Mouse (Mus musculus): Measurements from ENCODE around the gene Nfkb1. TPM values are rescaled to one million over a fixed set of nuclear protein-coding genes. Genes with fewer than 3 reads are reported as not detected.

Nfkb1 gene
- polyA plus RNA-seq, 2 experiments from 2014 or later, result 96.6 to 101 TPM

GRCm38 (mm10) chr3:135667084-135667483 is 24.3 kb downstream of the Nfkb1 start:
- no peak for ATAC-seq

GRCm38 (mm10) chr3:135665777-135666259 is 25.5 kb downstream of the Nfkb1 start:
- peak; percentile 83 for ATAC-seq

DNA sequence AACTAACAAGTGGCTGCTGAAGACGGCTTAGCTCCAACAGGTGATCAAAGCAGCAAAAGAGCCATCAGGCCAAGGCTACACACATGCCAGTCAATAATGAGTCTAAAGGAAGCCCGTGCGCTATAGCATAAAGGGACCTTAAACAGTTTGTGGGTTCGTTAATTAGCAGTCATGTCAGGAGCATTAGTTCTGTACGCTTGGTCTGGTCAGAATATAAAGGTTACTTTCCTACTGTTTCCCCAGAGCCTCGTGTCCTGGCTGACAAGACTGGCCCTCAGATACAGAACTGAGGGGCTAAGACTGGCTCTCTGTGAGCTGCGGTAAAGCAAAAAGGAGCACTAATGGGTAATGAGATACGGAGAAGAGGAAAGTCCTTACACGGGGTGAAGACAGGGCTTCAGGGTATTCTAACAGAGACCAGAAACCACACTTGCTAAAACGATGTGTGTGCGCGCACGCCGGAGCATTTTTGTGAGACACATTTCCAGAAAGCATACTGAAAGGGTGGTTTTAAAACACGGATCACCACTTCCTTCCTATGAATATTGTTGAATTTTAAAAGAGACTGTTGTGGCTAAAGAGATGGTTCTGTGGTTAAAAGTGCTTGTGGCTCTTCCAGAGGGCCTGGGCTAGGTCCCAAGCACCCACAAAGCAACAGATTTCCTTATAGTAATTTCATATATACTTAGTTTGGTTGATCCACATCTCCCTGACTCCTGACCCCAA is 29.0 kb downstream of the Nfkb1 start:
- peak; percentile 9 for ATAC-seq

- no peak for ATAC-seq
These were observed 29.6 kb downstream of the Nfkb1 start for GRCm38 (mm10) chr3:135661707-135662106.

DNA sequence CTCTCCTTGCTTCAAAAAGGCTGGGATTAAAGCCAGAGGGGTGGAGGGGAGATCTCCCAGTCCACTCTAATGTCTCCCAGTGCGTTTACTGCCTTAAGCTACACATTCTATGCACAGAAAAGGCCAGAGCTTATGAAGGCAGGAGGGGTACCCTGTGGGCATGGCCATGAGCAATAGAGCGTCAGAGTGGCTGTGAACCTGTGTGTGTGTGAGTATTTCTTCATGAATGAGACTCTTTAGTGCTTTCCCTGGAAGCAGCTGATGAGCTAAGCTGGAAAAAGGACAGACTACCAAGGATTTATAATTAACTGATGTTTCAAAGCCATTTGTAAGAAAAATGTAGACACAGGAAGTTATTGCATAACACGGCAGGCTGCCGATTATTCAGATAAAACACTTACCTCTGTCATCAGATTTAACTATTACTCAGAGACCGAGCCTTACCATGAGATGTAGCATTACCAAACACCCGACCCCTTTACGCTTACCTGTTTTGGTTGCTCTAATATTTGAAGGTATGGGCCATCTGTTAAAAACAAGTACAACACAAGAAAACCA is 32.7 kb downstream of the Nfkb1 start:
- ATAC-seq, result no peak

GRCm38 (mm10) chr3:135656156-135656555 is 35.2 kb downstream of the Nfkb1 start:
- ATAC-seq, result no peak

GRCm38 (mm10) chr3:135650773-135651555 is 40.4 kb downstream of the Nfkb1 start:
- ATAC-seq, result no peak

GRCm38 (mm10) chr3:135649809-135650208 is 41.5 kb downstream of the Nfkb1 start:
- ATAC-seq, result no peak

GRCm38 (mm10) chr3:135648501-135648900 is 42.8 kb downstream of the Nfkb1 start:
- ATAC-seq, result no peak

GRCm38 (mm10) chr3:135646622-135647021 is 44.7 kb downstream of the Nfkb1 start:
- no peak for ATAC-seq

- no peak for ATAC-seq
These were observed 46.4 kb downstream of the Nfkb1 start for GRCm38 (mm10) chr3:135644971-135645370.

DNA sequence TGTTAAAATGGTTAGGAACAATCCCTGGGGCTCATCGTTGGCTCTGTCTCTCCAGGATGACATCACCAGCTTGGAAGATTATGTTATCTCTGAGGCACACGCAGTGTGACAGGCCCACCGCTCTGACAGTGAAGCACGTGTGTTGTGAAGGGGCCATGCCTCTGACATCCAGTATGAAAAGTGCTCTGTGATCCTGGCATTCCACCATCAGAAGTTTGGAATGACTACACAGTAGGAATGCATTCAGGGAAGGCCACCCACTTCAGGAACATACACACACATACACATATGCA is 49.8 kb downstream of the Nfkb1 start:
- ATAC-seq, result no peak

GRCm38 (mm10) chr3:135640856-135641622 is 50.3 kb downstream of the Nfkb1 start:
- ATAC-seq, result no peak

- ATAC-seq, result peak; percentile 44
These were observed 51.1 kb downstream of the Nfkb1 start for GRCm38 (mm10) chr3:135640203-135640602.

GRCm38 (mm10) chr3:135637592-135637991 is 53.8 kb downstream of the Nfkb1 start:
- no peak for ATAC-seq

DNA sequence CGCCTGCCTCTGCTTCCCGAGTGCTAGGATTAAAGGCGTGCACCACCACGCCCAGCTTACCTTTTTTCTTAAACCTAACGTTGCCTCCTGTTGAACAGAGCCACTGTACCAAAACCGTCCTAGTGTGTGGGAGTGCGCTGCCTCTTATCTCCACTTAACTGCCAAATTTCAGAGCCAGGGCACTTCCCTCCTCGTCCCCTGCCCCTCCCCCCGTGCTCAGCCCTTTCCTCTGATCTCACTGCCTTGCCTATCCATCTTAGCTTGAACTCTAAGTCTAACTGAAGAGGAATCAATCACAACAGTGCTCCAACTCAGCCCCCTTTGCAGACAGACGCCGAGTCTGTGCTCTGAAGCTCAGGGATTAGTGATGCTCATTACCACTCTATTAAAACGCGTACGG is 54.9 kb downstream of the Nfkb1 start:
- ATAC-seq, result peak; percentile 70

DNA sequence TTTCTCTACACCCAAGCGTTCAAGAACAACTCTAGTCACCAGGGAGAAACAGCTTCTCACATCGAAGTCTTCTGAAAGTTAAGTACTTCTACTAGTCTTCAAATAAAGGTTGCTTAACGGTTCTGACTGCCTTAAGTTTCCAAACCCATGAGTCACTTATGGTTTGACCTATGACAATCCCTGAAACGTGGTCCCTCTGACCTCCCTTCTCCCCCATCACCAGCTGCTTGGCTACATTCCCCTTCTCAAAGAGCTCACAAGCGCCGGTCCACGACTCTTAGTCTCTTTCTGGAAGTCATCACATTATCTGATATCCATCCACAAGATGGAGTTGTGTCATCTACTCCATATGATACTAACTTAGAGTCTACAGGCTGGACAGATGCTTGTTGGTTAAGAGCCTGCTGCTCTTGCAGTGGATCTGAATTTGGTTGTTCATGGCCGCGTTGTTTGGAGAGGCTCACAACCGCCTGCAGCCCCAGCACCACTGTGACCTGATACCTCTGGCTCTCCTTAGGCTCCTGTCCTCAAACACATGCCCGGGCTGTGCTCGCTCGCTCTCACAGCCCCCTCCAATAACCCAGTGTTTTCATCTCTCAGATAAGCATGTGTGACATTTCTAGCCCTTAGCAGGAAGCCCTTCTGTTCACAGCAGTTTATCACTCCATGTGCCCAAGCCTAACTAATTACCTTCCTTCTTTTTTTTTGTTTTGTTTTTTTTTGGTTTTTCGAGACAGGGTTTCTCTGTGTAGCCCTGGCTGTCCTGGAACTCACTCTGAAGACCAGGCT is 55.5 kb downstream of the Nfkb1 start:
- no peak for ATAC-seq

- no peak for ATAC-seq
These were observed 56.3 kb downstream of the Nfkb1 start for GRCm38 (mm10) chr3:135635030-135635429.

GRCm38 (mm10) chr3:135634275-135634674 is 57.1 kb downstream of the Nfkb1 start:
- no peak for ATAC-seq

- no peak for ATAC-seq
These were observed 59.5 kb downstream of the Nfkb1 start for GRCm38 (mm10) chr3:135631856-135632255.

GRCm38 (mm10) chr3:135631096-135631457 is 60.3 kb downstream of the Nfkb1 start:
- peak; percentile 53 for ATAC-seq

DNA sequence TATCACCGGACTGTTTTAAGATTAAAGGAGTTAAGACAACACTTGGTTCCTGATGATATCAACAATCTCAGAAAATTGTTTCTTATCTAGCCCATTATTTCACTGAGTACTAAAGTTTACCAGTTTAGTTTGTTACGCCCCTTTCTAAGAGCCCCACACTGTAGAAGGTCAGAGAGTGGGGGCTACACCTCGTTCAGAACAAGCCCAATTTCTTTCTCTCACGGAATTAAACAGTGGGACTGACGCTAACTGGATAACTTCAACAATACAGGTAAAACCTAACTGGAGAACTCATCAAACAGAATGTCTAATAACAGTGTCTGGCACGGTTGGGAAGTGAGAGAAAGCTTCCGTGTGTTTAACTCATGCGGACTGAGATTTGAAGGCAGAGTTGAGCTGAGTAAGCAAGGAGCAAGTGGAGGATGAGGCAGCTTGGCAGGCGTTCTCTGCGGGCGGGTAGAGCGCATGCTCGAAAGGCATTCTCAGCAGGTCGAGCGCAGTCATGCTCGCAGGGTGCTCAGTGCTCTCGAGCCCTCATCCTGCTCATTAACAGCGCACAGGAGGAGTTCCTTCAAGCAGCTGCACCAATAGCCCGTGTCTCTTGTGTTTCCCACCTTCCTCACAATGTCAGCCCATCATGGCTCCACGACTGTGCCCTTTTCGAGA is 60.8 kb downstream of the Nfkb1 start:
- ATAC-seq, result no peak

Measured in activated CD4-positive, CD25-positive, alpha-beta regulatory T cell, adult 4 months (primary cell).